10 mouse cellular contexts compared by ENCODE assay signal in genomic region chr12:112334106-112334855, GRCm38 (mm10).
DNase-seq lines count a peak whose midpoint lies in the region; ATAC-seq lines count a peak whose summit lies in the region.
"Had no signal": no experiment of that assay in that cellular context is flagged by ENCODE, and none has a peak within 500 bp of the region (broad histone marks: within the 10 kb centered on the region; RNA-seq: fewer than 3 reads in every experiment).

No protein-coding gene starts in this region.

- H3K9me3 ChIP-seq in neural tube, embryonic 11.5 days (ENCODE audit: control insufficient read depth, low read length), result no peaks in the 10 kb centered on the region
- no peaks in the 10 kb centered on the region for H3K9me3 ChIP-seq in hindbrain, embryonic 11.5 days (ENCODE audit: control insufficient read depth, low read length)

- no peak for ATAC-seq in neural tube, embryonic 11.5 days (ENCODE audit: insufficient read depth, low FRiP score, low TSS enrichment)
- ATAC-seq in hindbrain, embryonic 11.5 days (ENCODE audit: low FRiP score), result no peak
- ATAC-seq: inflammation-experienced regulatory T-cells, adult 6 months had no signal

- DNase-seq in neural tube, embryonic 11.5 days (ENCODE audit: low spot score), result peak; percentile 45
- DNase-seq in neural tube, embryonic 10.5 days (ENCODE audit: extremely low spot score, low spot score), result no peak
- DNase-seq in hindbrain, embryonic 11.5 days (ENCODE audit: low spot score), result peak; percentile 62
- peak; percentile 76 to 85 for DNase-seq in kidney, postnatal 36 days
- peak; percentile 35 for DNase-seq in retina, embryonic 14.5 days (ENCODE audit: low spot score)
- DNase-seq in urinary bladder, postnatal 36 days (ENCODE audit: low spot score in 2 of 2), result no peak
- no peak for DNase-seq in heart, adult 8-10 months (ENCODE audit: low spot score)
- DNase-seq in left cerebral cortex, adult 8-10 months (ENCODE audit: low spot score in 2 of 2), result no peak
- DNase-seq: adrenal gland, postnatal 10 days had no signal

- no peak overlapping the region; the same call in 1 of the 2 replicates for H3K9ac ChIP-seq in neural tube, embryonic 11.5 days (ENCODE audit: low read length)
- H3K9ac ChIP-seq in hindbrain, embryonic 11.5 days (ENCODE audit: low read depth, low read length), result peak overlapping the region; percentile 21; the same call in 1 of the 2 replicates

- H3K27me3 ChIP-seq in neural tube, embryonic 11.5 days (ENCODE audit: control insufficient read depth, insufficient read depth, low read length), result no peaks in the 10 kb centered on the region
- peaks cover 2% of the 10 kb centered on the region; the same call in 1 of the 2 replicates for H3K27me3 ChIP-seq in hindbrain, embryonic 11.5 days (ENCODE audit: control insufficient read depth, insufficient read depth, low read length)

- H3K4me2 ChIP-seq in neural tube, embryonic 11.5 days (ENCODE audit: low read depth), result no peak overlapping the region
- H3K4me2 ChIP-seq in hindbrain, embryonic 11.5 days (replicated peaks; ENCODE audit: low read depth, low read length), result no peak overlapping the region

- 55% methylated on average over 20 of the region's 20 CpGs for WGBS in neural tube, embryonic 11.5 days
- 49% methylated on average over 20 of the region's 20 CpGs for WGBS in hindbrain, embryonic 11.5 days

- H3K36me3 ChIP-seq in neural tube, embryonic 11.5 days (ENCODE audit: control insufficient read depth, insufficient read depth, low read length), result no peaks in the 10 kb centered on the region
- no peaks in the 10 kb centered on the region for H3K36me3 ChIP-seq in hindbrain, embryonic 11.5 days (ENCODE audit: control insufficient read depth, insufficient read depth, low read length)

- H3K27ac ChIP-seq in neural tube, embryonic 11.5 days (ENCODE audit: low read depth, low read length), result peak overlapping the region; percentile 83
- peak overlapping the region; percentile 89 for H3K27ac ChIP-seq in hindbrain, embryonic 11.5 days (ENCODE audit: low read depth, low read length)

- peaks cover 53% of the 10 kb centered on the region for H3K4me1 ChIP-seq in neural tube, embryonic 11.5 days (ENCODE audit: control insufficient read depth, insufficient read depth, low read length)
- peaks cover 33% of the 10 kb centered on the region for H3K4me1 ChIP-seq in hindbrain, embryonic 11.5 days (replicated peaks; ENCODE audit: control insufficient read depth, insufficient read depth, low read length)

- H3K4me3 ChIP-seq in neural tube, embryonic 11.5 days (ENCODE audit: low read depth, low read length), result no peak overlapping the region
- no peak overlapping the region for H3K4me3 ChIP-seq in hindbrain, embryonic 11.5 days (ENCODE audit: low read depth, low read length)

Comparison
In these comparisons a context has a peak if more than half of its experiments do, and no peak if none do; other contexts are left out.
1. DNase-seq: peak in neural tube, embryonic 11.5 days (single experiment), hindbrain, embryonic 11.5 days (single experiment), kidney, postnatal 36 days (2 of 2) and retina, embryonic 14.5 days (single experiment); none in neural tube, embryonic 10.5 days (single experiment), urinary bladder, postnatal 36 days (0 of 2), heart, adult 8-10 months (single experiment) and left cerebral cortex, adult 8-10 months (0 of 2).